Mouse (Mus musculus): ENCODE measurements around the gene Dgkb. TPM values are rescaled to one million over a fixed set of nuclear protein-coding genes. Genes with fewer than 3 reads are reported as not detected.

Gene Dgkb
- polyA plus RNA-seq, 1 experiment from 2014 or later, result 0.38 TPM

DNA sequence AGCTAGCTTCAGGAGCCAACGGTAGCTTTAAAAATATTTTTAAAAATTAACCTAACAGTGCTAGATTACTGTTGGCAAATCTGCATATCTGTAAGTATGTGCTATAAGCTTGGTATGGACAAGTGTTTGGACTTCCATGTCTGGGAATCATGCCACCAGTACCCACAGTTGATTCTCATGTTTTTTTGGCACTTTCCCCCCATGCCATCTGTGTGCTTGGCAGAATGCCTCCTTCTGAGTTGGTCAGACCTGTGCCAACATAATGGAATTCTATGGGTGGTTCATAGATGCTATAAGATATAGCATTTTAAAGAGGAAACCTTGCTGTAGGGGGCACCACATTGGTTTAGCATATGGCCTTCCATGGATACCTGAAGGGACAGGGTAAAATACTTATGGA, 484.0 kb downstream of the Dgkb start:
- 88% methylated on average over 1 of the region's 1 CpGs for WGBS

GRCm38 (mm10) chr12:38303841-38304240, 486.3 kb downstream of the Dgkb start:
- no peaks in the 10 kb centered on the region for H3K9me3 ChIP-seq
- no peak overlapping the region for H3K4me3 ChIP-seq (replicated peaks)
- no peaks in the 10 kb centered on the region for H3K4me1 ChIP-seq (replicated peaks)
- no peak overlapping the region for H3K4me2 ChIP-seq
- no peak overlapping the region for H3K9ac ChIP-seq (replicated peaks)
- H3K27ac ChIP-seq, result no peak overlapping the region
- WGBS, result 77% methylated on average over 3 of the region's 3 CpGs
- H3K36me3 ChIP-seq, result no peaks in the 10 kb centered on the region
- no peaks in the 10 kb centered on the region for H3K27me3 ChIP-seq
- no peak for ATAC-seq (ENCODE audit: insufficient number of reproducible peaks, insufficient read depth, low FRiP score, low TSS enrichment, low read depth)

More for the DNA sequence above, 484.0 kb downstream of the Dgkb start:
- Histone ChIP-seq H3K4me3 (replicated peaks) (no peak overlapping the region), H3K27me3 (no peaks in the 10 kb centered on the region), H3K4me1 (replicated peaks) (no peaks in the 10 kb centered on the region), H3K4me2 (no peak overlapping the region), H3K9me3 (no peaks in the 10 kb centered on the region), H3K36me3 (no peaks in the 10 kb centered on the region), H3K9ac (replicated peaks) (no peak overlapping the region), H3K27ac (no peak overlapping the region)
- ATAC-seq (ENCODE audit: insufficient number of reproducible peaks, insufficient read depth, low FRiP score, low TSS enrichment, low read depth), result no peak

DNA sequence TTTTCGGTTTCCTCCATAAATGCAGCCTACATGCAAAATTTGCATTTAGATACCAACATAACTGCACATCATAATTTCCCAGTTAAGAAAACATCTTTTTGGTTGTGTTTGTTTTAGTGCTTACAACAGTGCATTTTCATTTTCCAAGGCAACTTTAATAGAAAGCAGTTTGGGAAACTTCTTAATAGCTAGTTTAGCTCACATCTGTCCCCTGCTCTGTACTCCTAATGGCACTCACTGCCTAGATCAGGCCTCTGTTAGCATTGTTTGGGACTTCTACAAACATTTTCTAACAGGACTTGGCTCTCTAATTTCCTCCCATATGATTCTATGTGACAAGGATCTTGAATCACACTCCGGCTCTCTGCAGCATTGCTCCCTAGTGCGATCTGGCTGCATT, 486.7 kb downstream of the Dgkb start:
- 92% methylated on average over 3 of the region's 3 CpGs for WGBS

DNA sequence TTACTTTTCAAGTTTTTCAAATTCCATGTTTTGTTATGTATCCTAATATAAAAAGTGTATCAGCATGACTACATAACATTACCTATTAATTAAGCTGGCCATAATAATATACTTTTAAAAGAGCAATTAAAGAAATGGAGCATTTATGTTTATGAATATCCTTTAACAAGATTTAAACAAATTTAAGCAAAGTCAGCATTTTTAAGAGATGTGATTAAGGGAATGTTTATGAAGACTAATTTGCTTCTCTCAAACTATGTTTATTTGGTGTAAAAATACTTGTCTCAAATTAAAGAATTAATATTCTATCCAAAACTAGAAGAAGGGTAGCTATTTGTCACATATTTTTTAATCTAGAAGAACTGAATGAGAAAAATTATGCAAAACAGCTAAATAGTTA, 492.4 kb downstream of the Dgkb start:
- no peaks in the 10 kb centered on the region for H3K9me3 ChIP-seq
- no peaks in the 10 kb centered on the region for H3K36me3 ChIP-seq
- H3K27ac ChIP-seq, result no peak overlapping the region
- no peaks in the 10 kb centered on the region for H3K27me3 ChIP-seq
- H3K4me1 ChIP-seq (replicated peaks), result no peaks in the 10 kb centered on the region
- ATAC-seq (ENCODE audit: insufficient number of reproducible peaks, insufficient read depth, low FRiP score, low TSS enrichment, low read depth), result no peak
- no peak overlapping the region for H3K9ac ChIP-seq (replicated peaks)
- no peak overlapping the region for H3K4me3 ChIP-seq (replicated peaks)
- H3K4me2 ChIP-seq, result no peak overlapping the region

More for the DNA sequence above, 486.7 kb downstream of the Dgkb start:
- no peaks in the 10 kb centered on the region for H3K4me1 ChIP-seq (replicated peaks)
- H3K9ac ChIP-seq (replicated peaks), result no peak overlapping the region
- no peaks in the 10 kb centered on the region for H3K9me3 ChIP-seq
- no peak overlapping the region for H3K4me3 ChIP-seq (replicated peaks)
- ATAC-seq (ENCODE audit: insufficient number of reproducible peaks, insufficient read depth, low FRiP score, low TSS enrichment, low read depth), result no peak
- no peak overlapping the region for H3K4me2 ChIP-seq
- no peaks in the 10 kb centered on the region for H3K27me3 ChIP-seq
- H3K36me3 ChIP-seq, result no peaks in the 10 kb centered on the region
- no peak overlapping the region for H3K27ac ChIP-seq

GRCm38 (mm10) chr12:38327729-38328271, 510.3 kb downstream of the Dgkb start:
- WGBS, result 94% methylated on average over 1 of the region's 1 CpGs
- Histone ChIP-seq H3K4me3 (replicated peaks) (no peak overlapping the region), H3K4me1 (replicated peaks) (no peaks in the 10 kb centered on the region), H3K9me3 (no peaks in the 10 kb centered on the region), H3K9ac (replicated peaks) (no peak overlapping the region), H3K36me3 (no peaks in the 10 kb centered on the region), H3K4me2 (no peak overlapping the region), H3K27me3 (no peaks in the 10 kb centered on the region), H3K27ac (no peak overlapping the region)
- no peak for ATAC-seq (ENCODE audit: insufficient number of reproducible peaks, insufficient read depth, low FRiP score, low TSS enrichment, low read depth)

DNA sequence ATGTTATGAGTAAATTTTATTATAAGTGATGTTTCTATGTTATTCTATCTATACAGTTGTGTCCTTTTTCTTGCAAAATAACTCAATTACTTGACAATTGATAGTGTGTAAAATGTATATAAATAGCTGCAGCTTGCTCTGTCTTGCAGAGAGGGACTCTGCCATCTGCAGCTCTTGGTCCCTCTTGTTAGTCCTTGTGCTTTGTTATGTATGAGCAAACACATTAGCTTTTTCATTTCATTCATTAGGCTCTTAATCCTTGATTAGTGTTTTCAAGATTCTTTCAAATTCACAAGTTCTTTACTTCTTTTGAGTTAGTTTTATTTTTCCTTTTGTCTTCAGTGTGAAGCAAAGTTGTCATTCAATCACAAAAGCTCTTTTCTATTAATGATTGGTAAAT, 511.3 kb downstream of the Dgkb start:
- no peak for ATAC-seq (ENCODE audit: insufficient number of reproducible peaks, insufficient read depth, low FRiP score, low TSS enrichment, low read depth)
- Histone ChIP-seq H3K4me2 (no peak overlapping the region), H3K9me3 (no peaks in the 10 kb centered on the region), H3K4me1 (replicated peaks) (no peaks in the 10 kb centered on the region), H3K36me3 (no peaks in the 10 kb centered on the region), H3K27ac (no peak overlapping the region), H3K27me3 (no peaks in the 10 kb centered on the region), H3K4me3 (replicated peaks) (no peak overlapping the region), H3K9ac (replicated peaks) (no peak overlapping the region)

DNA sequence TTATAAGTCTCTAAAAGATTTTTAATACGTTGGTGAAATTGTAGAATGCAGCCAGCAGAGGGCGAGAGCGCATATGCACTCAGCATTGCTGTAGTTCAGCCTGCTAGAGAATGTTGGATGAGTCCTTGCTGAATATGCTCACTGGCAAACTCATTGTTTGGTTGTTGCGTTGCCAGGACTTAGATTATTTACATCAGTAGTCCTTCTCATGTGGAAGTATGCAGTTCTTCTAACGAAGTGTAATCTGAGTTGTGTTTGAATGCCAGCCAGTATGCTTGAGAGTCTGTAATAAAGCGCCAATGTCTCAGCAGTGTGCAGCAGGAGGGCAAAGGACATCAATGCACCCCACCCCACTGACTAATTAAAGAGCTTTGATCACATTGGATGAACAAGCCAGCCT, 525.1 kb downstream of the Dgkb start:
- H3K4me1 ChIP-seq (replicated peaks), result no peaks in the 10 kb centered on the region
- H3K27ac ChIP-seq, result no peak overlapping the region
- WGBS, result 13% methylated on average over 6 of the region's 6 CpGs
- H3K27me3 ChIP-seq, result no peaks in the 10 kb centered on the region
- H3K9ac ChIP-seq (replicated peaks), result no peak overlapping the region
- H3K9me3 ChIP-seq, result no peaks in the 10 kb centered on the region
- H3K36me3 ChIP-seq, result no peaks in the 10 kb centered on the region
- ATAC-seq (ENCODE audit: insufficient number of reproducible peaks, insufficient read depth, low FRiP score, low TSS enrichment, low read depth), result no peak
- no peak overlapping the region for H3K4me3 ChIP-seq (replicated peaks)
- H3K4me2 ChIP-seq, result no peak overlapping the region

- Histone ChIP-seq H3K27me3 (no peaks in the 10 kb centered on the region), H3K9me3 (no peaks in the 10 kb centered on the region), H3K4me2 (no peak overlapping the region), H3K27ac (no peak overlapping the region), H3K36me3 (no peaks in the 10 kb centered on the region), H3K9ac (replicated peaks) (no peak overlapping the region), H3K4me3 (replicated peaks) (no peak overlapping the region), H3K4me1 (replicated peaks) (no peaks in the 10 kb centered on the region)
- ATAC-seq (ENCODE audit: insufficient number of reproducible peaks, insufficient read depth, low FRiP score, low TSS enrichment, low read depth), result no peak
- WGBS, result 77% methylated on average over 3 of the region's 3 CpGs
Measured at GRCm38 (mm10) chr12:38352481-38352880, 535.0 kb downstream of the Dgkb start.

GRCm38 (mm10) chr12:38356386-38356785, 538.9 kb downstream of the Dgkb start:
- H3K36me3 ChIP-seq, result no peaks in the 10 kb centered on the region

DNA sequence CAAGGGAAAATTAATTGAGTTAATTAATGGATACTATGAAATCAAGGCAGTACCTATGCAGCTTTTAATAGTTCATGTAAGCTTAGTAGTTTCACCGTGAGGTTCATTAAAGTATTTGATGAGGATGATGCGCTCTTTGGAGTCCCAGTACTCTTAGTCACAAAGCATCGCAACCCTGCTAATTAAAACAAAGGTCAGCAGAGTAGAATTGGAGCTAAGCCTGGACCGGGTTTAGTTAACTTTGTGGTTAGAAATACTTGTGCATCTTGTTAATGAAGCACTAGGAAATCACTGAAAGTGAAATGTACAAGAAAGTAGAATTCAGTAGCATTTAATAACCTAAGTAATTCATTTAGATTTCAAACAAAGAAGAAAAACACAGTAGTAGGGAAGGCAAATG, 544.0 kb downstream of the Dgkb start:
- Histone ChIP-seq H3K4me2 (no peak overlapping the region), H3K4me3 (replicated peaks) (no peak overlapping the region), H3K27ac (no peak overlapping the region), H3K9me3 (no peaks in the 10 kb centered on the region), H3K4me1 (replicated peaks) (no peaks in the 10 kb centered on the region), H3K9ac (replicated peaks) (no peak overlapping the region), H3K36me3 (no peaks in the 10 kb centered on the region), H3K27me3 (no peaks in the 10 kb centered on the region)
- no peak for ATAC-seq (ENCODE audit: insufficient number of reproducible peaks, insufficient read depth, low FRiP score, low TSS enrichment, low read depth)
- 74% methylated on average over 4 of the region's 4 CpGs for WGBS

More at GRCm38 (mm10) chr12:38356386-38356785, 538.9 kb downstream of the Dgkb start:
- ATAC-seq (ENCODE audit: insufficient number of reproducible peaks, insufficient read depth, low FRiP score, low TSS enrichment, low read depth), result no peak
- H3K27me3 ChIP-seq, result no peaks in the 10 kb centered on the region
- H3K4me1 ChIP-seq (replicated peaks), result no peaks in the 10 kb centered on the region
- no peak overlapping the region for H3K27ac ChIP-seq
- H3K4me3 ChIP-seq (replicated peaks), result no peak overlapping the region
- no peak overlapping the region for H3K9ac ChIP-seq (replicated peaks)
- no peaks in the 10 kb centered on the region for H3K9me3 ChIP-seq
- WGBS, result 83% methylated on average over 1 of the region's 1 CpGs
- no peak overlapping the region for H3K4me2 ChIP-seq

- Histone ChIP-seq H3K27ac (no peak overlapping the region), H3K9ac (replicated peaks) (no peak overlapping the region), H3K27me3 (no peaks in the 10 kb centered on the region), H3K4me2 (no peak overlapping the region), H3K36me3 (no peaks in the 10 kb centered on the region), H3K9me3 (no peaks in the 10 kb centered on the region), H3K4me3 (replicated peaks) (no peak overlapping the region), H3K4me1 (replicated peaks) (no peaks in the 10 kb centered on the region)
- 75% methylated on average over 2 of the region's 2 CpGs for WGBS
- ATAC-seq (ENCODE audit: insufficient number of reproducible peaks, insufficient read depth, low FRiP score, low TSS enrichment, low read depth), result no peak
Measured at GRCm38 (mm10) chr12:38371597-38371996, 554.1 kb downstream of the Dgkb start.

DNA sequence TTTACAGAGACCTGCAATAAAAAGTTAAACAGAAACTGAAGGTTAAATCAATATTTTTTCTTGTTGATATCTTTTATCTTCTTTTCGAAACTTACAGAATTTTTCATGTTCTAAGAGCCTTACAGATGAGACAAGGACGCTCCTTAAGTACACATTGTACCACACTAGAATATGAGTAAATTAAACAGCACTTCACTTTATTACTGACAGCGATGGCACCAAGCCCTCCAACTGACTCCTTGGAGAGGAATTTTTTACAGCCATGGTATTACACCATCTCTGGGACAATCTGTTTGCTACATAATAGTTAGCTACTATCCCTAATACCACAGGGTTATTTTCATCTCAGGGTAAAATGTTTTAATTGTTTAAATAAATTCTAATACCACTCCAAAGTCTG, 556.6 kb downstream of the Dgkb start:
- Histone ChIP-seq H3K4me2 (no peak overlapping the region), H3K9ac (replicated peaks) (no peak overlapping the region), H3K36me3 (no peaks in the 10 kb centered on the region), H3K27ac (no peak overlapping the region), H3K4me1 (replicated peaks) (no peaks in the 10 kb centered on the region), H3K4me3 (replicated peaks) (no peak overlapping the region), H3K9me3 (no peaks in the 10 kb centered on the region), H3K27me3 (no peaks in the 10 kb centered on the region)
- ATAC-seq (ENCODE audit: insufficient number of reproducible peaks, insufficient read depth, low FRiP score, low TSS enrichment, low read depth), result no peak
- WGBS, result 85% methylated on average over 3 of the region's 3 CpGs

All from limb, embryonic 12.5 days (tissue).